Mouse (Mus musculus) liver, embryonic 15.5 days (tissue): ENCODE data around the gene Sde2. TPM values are rescaled to one million over a fixed set of nuclear protein-coding genes. Genes with fewer than 3 reads are reported as not detected.
"Not testable (repeated sequence)": the region's sequence is repeated elsewhere in the genome, so short reads cannot be mapped to it uniquely, and the experiment has no call there.

Source experiments
- ATAC-seq: fragments of 200-750 bp; cut with Nextera tagmentation; 2 replicates; pipeline ENCODE4 v1.8.0; 2017; ENCODE audit warnings: moderate number of reproducible peaks, mild to moderate bottlenecking, moderate library complexity; ENCODE audit not compliant: insufficient read depth
- H3K27ac ChIP-seq: fragments of 300-500 bp; sonication (generic); replicated peaks from 2 replicates; pipeline ENCODE4 v1.5.1; 2015; ENCODE audit warnings: mild to moderate bottlenecking, inconsistent platforms
- H3K27me3 ChIP-seq: fragments of 300-500 bp; sonication (generic); 2 replicates; pipeline ENCODE4 v1.6.1; 2015; ENCODE audit warnings: mild to moderate bottlenecking, inconsistent platforms
- H3K36me3 ChIP-seq: fragments of 300-500 bp; sonication (generic); replicated peaks from 2 replicates; pipeline ENCODE4 v1.6.1; 2015; ENCODE audit warnings: moderate library complexity, mild to moderate bottlenecking, inconsistent platforms
- H3K4me1 ChIP-seq: fragments of 300-500 bp; sonication (generic); replicated peaks from 2 replicates; pipeline ENCODE4 v1.6.1; 2015; ENCODE audit warnings: inconsistent platforms
- H3K4me2 ChIP-seq: fragments of 300-500 bp; sonication (generic); 2 replicates; pipeline ENCODE4 v1.6.1; 2015; ENCODE audit warnings: moderate library complexity, mild to moderate bottlenecking, inconsistent platforms
- H3K4me3 ChIP-seq: fragments of 300-500 bp; sonication (generic); replicated peaks from 2 replicates; pipeline ENCODE4 v1.5.1; 2015; ENCODE audit warnings: mild to moderate bottlenecking, inconsistent platforms
- H3K9ac ChIP-seq: fragments of 300-500 bp; sonication (generic); 2 replicates; pipeline ENCODE4 v1.6.1; 2015; ENCODE audit warnings: moderate library complexity, mild to moderate bottlenecking, inconsistent platforms
- H3K9me3 ChIP-seq: fragments of 300-500 bp; sonication (generic); replicated peaks from 2 replicates; pipeline ENCODE4 v1.6.1; 2016; ENCODE audit warnings: inconsistent platforms
- WGBS: fragments of 180-500 bp; shearing (Covaris S2); methylation state at CpG from one replicate; pipeline ENCODE4 v1.1.7; 2015; ENCODE audit warnings: mixed read lengths; ENCODE audit not compliant: insufficient replicate concordance; 5-methylcytosine and 5-hydroxymethylcytosine counted together
- polyA plus RNA-seq: library from polyadenylated mRNA; unstranded; fragments of >200 nt; fragmentation: Nextera tagmentation; extraction: Ambion mirVana; gene quantifications from 2 replicates; pipeline ENCODE4 v1.2.1, GENCODE M21; 2015

The Sde2 gene
- polyA plus RNA-seq, 1 experiment from 2014 or later, result 22.4 TPM

DNA sequence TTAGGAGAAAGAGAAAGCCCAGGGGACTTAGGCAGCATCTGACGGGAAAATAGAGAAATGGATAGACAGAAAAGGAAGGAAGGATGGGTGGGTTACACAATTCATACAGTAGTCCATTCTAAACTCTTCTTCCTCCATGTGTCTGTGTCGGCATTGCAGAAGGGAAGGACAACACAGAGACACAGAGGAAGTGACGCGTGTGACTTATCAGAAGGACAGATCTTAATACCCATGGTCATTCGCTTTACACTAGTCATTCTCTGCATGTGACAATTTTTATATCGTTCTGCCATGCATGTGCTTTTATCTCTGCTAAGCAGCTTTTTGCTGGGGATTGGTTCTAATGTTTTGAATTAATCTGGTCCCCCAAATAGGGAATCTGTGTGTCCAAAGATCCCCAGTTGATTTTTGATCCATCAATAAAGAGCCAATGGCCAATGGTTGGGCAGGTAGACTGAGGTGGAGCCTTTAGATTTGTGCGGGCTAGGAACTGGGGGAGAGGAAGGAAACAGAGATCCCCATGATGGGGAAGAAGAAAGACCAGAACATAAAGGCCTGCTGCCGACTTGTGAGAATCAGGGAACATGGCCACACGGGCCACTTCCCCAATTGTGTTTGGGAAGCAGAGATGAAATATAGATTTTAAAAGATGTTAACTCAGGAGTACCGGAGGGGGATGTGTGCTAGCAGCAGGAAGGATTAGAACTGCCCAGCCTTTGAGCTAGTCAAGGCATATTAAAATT lies 15.5 kb upstream of the Sde2 start:
- Histone ChIP-seq H3K9me3 (no peaks in the 10 kb centered on the region), H3K9ac (no peak overlapping the region), H3K4me3 (no peak overlapping the region), H3K36me3 (no peaks in the 10 kb centered on the region), H3K27me3 (peaks cover 13% of the 10 kb centered on the region; the same call in 1 of the 2 replicates), H3K4me1 (peaks cover 43% of the 10 kb centered on the region), H3K4me2 (peak overlapping the region; percentile 20; the same call in 1 of the 2 replicates), H3K27ac (peak overlapping the region; percentile 41; the same call in 1 of the 2 replicates)
- no peak for ATAC-seq
- 24% methylated on average over 10 of the region's 10 CpGs for WGBS

DNA sequence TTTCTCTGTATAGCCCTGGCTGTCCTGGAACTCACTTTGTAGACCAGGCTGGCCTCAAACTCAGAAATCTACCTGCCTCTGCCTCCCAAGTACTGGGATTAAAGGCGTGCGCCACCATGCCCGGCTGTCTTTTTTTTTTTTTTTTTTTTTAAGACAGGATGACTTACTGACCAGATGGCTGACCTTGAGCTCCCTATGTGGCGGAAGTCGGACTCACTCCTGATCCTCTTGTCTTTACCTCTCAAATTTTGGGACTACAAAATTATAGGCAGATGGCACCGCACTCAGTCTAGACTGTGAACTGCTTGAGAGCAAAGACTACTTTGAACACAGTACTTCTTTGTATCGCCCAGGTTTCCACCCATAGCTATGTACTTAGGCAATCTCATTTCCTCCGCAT lies 14.5 kb upstream of the Sde2 start:
- ATAC-seq, H3K36me3 ChIP-seq, H3K4me2 ChIP-seq, H3K27me3 ChIP-seq, H3K4me3 ChIP-seq, H3K9me3 ChIP-seq, H3K27ac ChIP-seq, H3K9ac ChIP-seq: not testable (repeated sequence)
- 89% methylated on average over 8 of the region's 8 CpGs for WGBS
- peaks cover 34% of the 10 kb centered on the region for H3K4me1 ChIP-seq

DNA sequence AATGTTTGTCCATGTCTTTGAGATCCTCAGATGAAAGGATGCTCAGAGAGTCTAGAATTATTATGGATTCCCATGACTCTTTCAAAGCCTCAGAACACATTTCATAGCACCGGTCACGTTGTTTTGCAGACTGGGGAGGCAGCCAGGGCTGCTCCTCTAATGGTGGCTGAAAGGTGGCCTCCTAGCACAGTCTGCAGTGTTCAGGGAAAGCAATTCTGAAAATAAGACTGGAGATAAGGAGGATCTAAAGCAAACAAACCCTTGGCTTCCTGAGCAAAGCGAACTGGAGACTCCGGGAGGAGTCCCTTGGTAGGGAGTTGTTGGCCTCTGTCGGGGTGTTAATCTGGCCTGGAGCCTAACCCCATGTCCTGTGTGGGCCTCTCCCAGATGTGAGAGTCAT lies 13.7 kb upstream of the Sde2 start:
- Histone ChIP-seq H3K36me3 (no peaks in the 10 kb centered on the region), H3K27ac (no peak overlapping the region), H3K4me2 (no peak overlapping the region), H3K4me3 (no peak overlapping the region), H3K4me1 (peaks cover 33% of the 10 kb centered on the region), H3K9me3 (no peaks in the 10 kb centered on the region), H3K9ac (no peak overlapping the region), H3K27me3 (peaks cover 7% of the 10 kb centered on the region; the same call in 1 of the 2 replicates)
- 80% methylated on average over 5 of the region's 5 CpGs for WGBS
- ATAC-seq, result no peak

DNA sequence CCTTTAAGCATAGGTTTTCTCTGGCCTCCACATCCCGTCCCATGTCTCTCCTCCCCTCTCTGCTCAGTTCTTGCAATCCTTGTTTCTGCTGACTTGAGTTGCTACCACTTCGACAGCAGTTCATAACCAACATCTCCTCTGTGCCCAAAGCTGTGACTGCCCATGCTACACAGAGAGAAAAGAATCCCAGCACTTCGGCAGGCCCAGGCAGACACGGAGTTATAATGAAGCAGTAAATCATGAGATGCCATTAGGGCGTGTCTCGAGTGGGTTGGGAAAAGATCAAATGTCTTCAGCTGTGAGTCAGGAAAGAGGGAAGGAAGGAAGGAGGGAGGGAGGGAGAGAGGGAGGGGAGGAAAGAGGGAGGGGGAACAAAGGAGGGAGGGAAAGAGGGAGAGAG lies 12.9 kb upstream of the Sde2 start:
- H3K4me3 ChIP-seq, result no peak overlapping the region
- 56% methylated on average over 6 of the region's 6 CpGs for WGBS
- H3K4me2 ChIP-seq, result no peak overlapping the region
- no peaks in the 10 kb centered on the region for H3K9me3 ChIP-seq
- ATAC-seq, result no peak
- H3K36me3 ChIP-seq, result no peaks in the 10 kb centered on the region
- H3K4me1 ChIP-seq, result peaks cover 33% of the 10 kb centered on the region
- no peak overlapping the region for H3K9ac ChIP-seq
- no peak overlapping the region; the same call in 1 of the 2 replicates for H3K27ac ChIP-seq
- H3K27me3 ChIP-seq, result peaks cover 7% of the 10 kb centered on the region; the same call in 1 of the 2 replicates

DNA sequence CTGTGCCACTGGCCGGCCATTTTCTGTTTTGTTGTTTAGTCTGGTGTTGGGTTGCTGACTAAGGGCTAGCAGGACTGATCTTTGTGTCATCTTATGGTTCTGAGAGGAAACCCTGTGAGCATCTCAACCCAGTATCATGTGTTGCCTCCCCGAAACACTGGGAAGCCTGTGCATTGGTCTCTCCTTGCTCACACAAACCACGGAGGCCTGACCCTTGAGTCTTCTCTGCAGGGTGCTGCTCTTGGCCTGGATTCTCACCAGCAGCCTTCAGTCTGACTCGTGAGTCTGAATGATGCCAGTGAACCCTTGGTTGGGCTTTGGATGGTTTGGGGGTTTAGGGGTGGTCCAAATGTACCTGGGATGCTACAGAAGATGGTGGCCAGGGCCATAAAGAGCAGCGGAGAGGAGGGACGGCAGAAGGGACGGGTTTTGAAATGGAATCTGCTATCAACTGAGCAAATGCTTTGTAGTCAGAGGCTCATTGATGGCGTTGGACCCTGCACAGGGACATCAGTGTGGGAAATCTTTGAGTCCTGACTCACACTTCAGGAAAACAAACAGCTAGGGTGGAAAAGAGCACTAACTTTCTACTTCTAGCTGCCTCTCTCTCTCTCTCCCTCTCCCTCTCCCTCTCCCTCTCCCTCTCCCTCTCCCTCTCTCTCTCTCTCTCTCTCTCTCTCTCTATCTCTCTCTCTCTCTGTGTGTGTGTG lies 11.6 kb upstream of the Sde2 start:
- Histone ChIP-seq H3K4me1 (peaks cover 32% of the 10 kb centered on the region), H3K4me3 (no peak overlapping the region), H3K27ac (no peak overlapping the region), H3K4me2 (no peak overlapping the region), H3K36me3 (no peaks in the 10 kb centered on the region), H3K9ac (no peak overlapping the region), H3K27me3 (no peaks in the 10 kb centered on the region), H3K9me3 (no peaks in the 10 kb centered on the region)
- no peak for ATAC-seq
- 77% methylated on average over 8 of the region's 8 CpGs for WGBS

DNA sequence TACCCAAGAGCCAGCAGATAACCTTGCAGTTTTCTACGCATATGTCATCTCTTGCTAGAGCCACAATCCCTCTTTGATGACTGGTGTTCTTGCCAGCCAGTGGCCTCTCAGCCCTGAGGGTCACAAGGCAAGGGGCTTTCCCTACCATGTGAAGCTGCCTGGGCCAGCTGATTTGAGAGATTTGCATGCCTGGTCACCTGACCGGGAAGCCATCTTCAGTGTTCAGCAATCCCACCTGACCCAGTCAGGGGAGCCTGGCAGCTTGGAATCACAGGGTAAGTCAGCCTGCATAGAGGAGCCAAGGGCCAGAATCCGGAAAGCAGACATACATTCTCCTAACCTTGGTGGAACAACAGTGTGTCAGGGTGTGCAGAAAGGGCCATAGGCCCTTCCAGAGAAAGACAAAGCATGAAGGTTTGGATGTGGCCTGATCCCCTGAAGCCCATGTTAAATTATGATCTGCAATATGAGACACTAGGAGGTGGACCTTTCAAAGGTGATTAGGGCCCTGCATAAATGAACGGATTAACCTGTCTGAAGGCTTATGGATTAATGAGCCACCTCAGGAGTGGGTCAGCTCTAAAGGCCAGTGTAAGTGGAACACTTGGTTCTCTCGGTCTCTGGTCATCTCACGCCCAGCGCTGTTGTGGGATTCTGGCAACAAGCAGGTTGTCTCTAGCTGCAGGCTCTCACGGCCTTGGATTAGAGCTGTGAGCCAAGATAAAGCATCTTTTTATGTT lies 9.2 kb upstream of the Sde2 start:
- Histone ChIP-seq H3K27ac (no peak overlapping the region), H3K4me1 (peaks cover 17% of the 10 kb centered on the region), H3K9ac (no peak overlapping the region), H3K9me3 (no peaks in the 10 kb centered on the region), H3K27me3 (no peaks in the 10 kb centered on the region), H3K4me3 (no peak overlapping the region), H3K36me3 (no peaks in the 10 kb centered on the region), H3K4me2 (no peak overlapping the region)
- 76% methylated on average over 8 of the region's 8 CpGs for WGBS
- no peak for ATAC-seq

DNA sequence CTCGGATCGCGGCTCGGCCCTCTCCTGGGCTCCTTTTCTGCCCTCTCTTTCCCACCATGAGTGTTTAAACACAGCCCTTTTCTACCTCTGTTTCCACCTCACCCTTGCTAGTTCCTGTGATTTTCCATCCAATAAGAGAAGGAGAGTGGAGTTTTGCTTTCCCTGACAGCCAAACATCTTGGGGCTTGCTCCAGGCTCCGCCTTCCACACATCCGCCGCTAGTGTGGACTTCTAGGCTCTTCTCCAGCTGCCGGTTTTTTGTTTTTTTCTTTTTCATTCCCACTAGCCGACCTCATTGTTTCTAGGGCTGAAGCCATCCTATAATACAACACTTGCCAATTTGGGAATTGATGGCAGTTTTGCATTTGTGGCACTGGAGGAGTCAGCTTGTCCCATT lies 2.8 kb upstream of the Sde2 start:
- 0% methylated on average over 9 of the region's 9 CpGs for WGBS
- H3K4me1 ChIP-seq, result peaks cover 46% of the 10 kb centered on the region
- no peaks in the 10 kb centered on the region for H3K9me3 ChIP-seq
- H3K9ac ChIP-seq, result peak overlapping the region; percentile 54
- peak overlapping the region; percentile 97 for H3K27ac ChIP-seq
- peaks cover 8% of the 10 kb centered on the region for H3K36me3 ChIP-seq
- H3K4me3 ChIP-seq, result peak overlapping the region; percentile 51
- peak overlapping the region; percentile 75 for H3K4me2 ChIP-seq
- peak; percentile 44 for ATAC-seq
- no peaks in the 10 kb centered on the region for H3K27me3 ChIP-seq

DNA sequence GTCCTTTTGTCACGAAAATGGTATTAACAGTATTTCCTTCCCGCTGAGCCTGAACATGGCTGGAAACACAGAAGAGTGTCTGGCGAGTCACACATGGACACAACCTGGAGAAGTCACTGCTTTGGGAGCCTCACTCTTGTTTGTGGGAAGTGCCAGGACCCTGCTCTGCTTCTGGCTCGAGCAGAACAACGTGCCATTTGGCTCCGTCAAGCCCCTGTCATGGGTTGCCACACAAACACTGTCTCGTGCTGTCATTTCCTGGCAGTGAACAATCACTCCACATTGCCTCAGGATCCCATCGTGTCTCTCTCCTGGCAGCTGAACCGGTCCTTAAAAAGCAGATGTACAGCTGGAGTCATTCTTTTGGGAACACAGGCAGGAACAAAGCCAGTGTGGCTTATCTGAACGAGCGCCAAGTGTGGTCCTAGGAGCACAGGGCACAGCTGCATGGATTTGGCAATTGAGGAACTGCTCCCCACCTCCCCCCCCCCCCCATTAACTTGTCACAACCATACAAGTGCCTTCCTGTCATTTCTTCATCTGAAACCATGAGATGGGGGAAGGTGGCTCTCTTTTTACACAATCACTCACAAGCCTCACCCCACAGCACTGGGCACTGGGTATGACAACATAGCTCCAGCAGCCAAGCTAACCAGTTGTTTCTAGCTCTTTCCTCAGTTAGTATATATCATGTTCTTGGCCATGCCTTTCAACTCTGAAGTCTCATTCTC lies 2.3 kb upstream of the Sde2 start:
- 6% methylated on average over 11 of the region's 11 CpGs for WGBS
- H3K9ac ChIP-seq, result peak overlapping the region; percentile 54
- peak overlapping the region; percentile 97 for H3K27ac ChIP-seq
- peak overlapping the region; percentile 75 for H3K4me2 ChIP-seq
- H3K4me1 ChIP-seq, result peaks cover 47% of the 10 kb centered on the region
- H3K4me3 ChIP-seq, result peak overlapping the region; percentile 51
- no peaks in the 10 kb centered on the region for H3K9me3 ChIP-seq
- H3K36me3 ChIP-seq, result peaks cover 8% of the 10 kb centered on the region
- no peaks in the 10 kb centered on the region for H3K27me3 ChIP-seq
- no peak; the same call in 1 of the 2 replicates for ATAC-seq

DNA sequence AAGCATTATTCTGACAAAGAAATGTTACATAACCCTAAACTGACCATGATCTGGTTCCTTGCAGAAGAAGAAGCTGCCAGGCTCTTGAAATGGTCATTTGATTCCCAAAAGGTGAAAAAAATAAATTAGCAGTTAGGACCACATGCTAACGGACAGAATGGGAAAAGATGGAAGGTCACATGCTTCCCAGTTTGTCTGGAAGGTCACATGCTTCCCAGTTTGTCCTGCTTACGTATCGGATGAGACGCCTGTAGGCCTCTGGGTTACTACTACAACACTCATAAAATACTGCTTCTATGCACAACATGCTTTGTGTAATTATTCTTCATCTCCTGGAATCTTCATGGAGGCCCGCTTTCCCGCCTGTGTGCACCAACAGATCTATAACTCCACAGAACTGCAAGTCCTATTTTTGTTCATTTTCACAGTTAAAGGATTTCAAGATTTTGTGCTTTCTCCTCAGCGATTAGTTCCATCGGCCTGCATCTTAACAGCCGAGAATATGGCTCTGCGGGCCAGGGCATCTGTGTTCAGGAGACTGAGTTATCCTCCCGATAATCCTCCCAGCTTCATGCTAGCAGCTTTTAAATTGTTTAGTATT lies 1.1 kb upstream of the Sde2 start:
- H3K4me1 ChIP-seq, result peaks cover 53% of the 10 kb centered on the region
- H3K27me3 ChIP-seq, result no peaks in the 10 kb centered on the region
- peaks cover 12% of the 10 kb centered on the region for H3K36me3 ChIP-seq
- H3K9ac ChIP-seq, result peak overlapping the region; percentile 68
- ATAC-seq, result no peak
- WGBS, result 25% methylated on average over 11 of the region's 11 CpGs
- peak overlapping the region; percentile 56 for H3K4me3 ChIP-seq
- no peaks in the 10 kb centered on the region for H3K9me3 ChIP-seq
- peak overlapping the region; percentile 97 for H3K27ac ChIP-seq
- peak overlapping the region; percentile 75 for H3K4me2 ChIP-seq

DNA sequence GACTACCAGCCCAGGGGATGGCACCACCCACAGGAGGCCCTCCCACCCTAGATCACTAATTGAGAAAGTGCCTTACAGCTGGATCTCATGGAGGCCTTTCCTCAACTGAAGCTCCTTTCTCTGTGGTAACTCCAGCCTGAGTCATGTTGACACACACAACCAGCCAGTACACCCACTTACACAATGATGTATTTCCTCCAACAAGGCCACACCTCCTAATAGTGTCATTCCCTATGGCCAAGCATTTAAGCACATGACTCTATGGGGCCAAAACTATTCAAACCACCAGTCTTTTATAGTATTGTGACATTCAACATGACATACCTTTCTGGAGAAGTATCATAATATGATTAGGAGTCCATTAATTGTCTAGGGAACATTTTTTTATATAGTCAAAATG lies 7.8 kb downstream of the Sde2 start:
- peaks cover 60% of the 10 kb centered on the region for H3K4me1 ChIP-seq
- 0 out of 2 replicates have a peak overlapping the region, but pooled peaks have one; percentile 41 for H3K27ac ChIP-seq
- no peaks in the 10 kb centered on the region for H3K27me3 ChIP-seq
- no peak overlapping the region for H3K4me3 ChIP-seq
- no peaks in the 10 kb centered on the region for H3K9me3 ChIP-seq
- no peak overlapping the region for H3K4me2 ChIP-seq
- peaks cover 90% of the 10 kb centered on the region for H3K36me3 ChIP-seq
- H3K9ac ChIP-seq, result no peak overlapping the region
- no peak for ATAC-seq
